ENCODE assay signal across 9 mouse cellular contexts in genomic region chr15:81465016-81465660, GRCm38 (mm10). TPM values are rescaled to one million over a fixed set of nuclear protein-coding genes. Genes with fewer than 3 reads are reported as not detected.
A peak's percentile ranks its signal among the peaks of the same experiment; 100 is the strongest.
DNase-seq lines count a peak whose midpoint lies in the region; ATAC-seq and TF ChIP-seq lines count a peak whose summit lies in the region.
"Had no signal": no experiment of that assay in that cellular context is flagged by ENCODE, and none has a peak within 500 bp of the region (broad histone marks: within the 10 kb centered on the region; RNA-seq: fewer than 3 reads in every experiment).

No protein-coding gene starts in this region.

- peaks cover 3% of the 10 kb centered on the region; the same call in 1 of the 2 replicates for H3K36me3 ChIP-seq in spleen, adult 2 months (ENCODE audit: control insufficient read depth, insufficient read depth, low read length)
- peaks cover 4% of the 10 kb centered on the region; the same call in 1 of the 2 replicates for H3K36me3 ChIP-seq in limb, embryonic 11.5 days (ENCODE audit: control insufficient read depth, insufficient read depth, low read length)
- peaks cover 14% of the 10 kb centered on the region; the same call in 1 of the 2 replicates for H3K36me3 ChIP-seq in stomach, embryonic 14.5 days (ENCODE audit: control insufficient read depth, insufficient read depth, low read length)

- no peak for TF ChIP-seq CTCF in spleen, adult 2 months (IDR thresholded peaks at IDR 0.05; ENCODE audit: extremely low read depth, insufficient read depth, insufficient read length, insufficient replicate concordance)

- no peaks in the 10 kb centered on the region; the same call in 1 of the 2 replicates for H3K9me3 ChIP-seq in limb, embryonic 11.5 days (ENCODE audit: control insufficient read depth, low read length)
- H3K9me3 ChIP-seq in stomach, embryonic 14.5 days (ENCODE audit: control insufficient read depth, low read depth, low read length): peaks cover 7% of the 10 kb centered on the region; the same call in 1 of the 2 replicates

- H3K4me2 ChIP-seq in limb, embryonic 11.5 days (ENCODE audit: low read depth, severe bottlenecking): peak overlapping the region; percentile 56
- peak overlapping the region; percentile 42 for H3K4me2 ChIP-seq in stomach, embryonic 14.5 days (replicated peaks; ENCODE audit: low read depth, low read length)

- WGBS in spleen, adult 2 months: 67% methylated on average over 12 of the region's 12 CpGs
- WGBS in limb, embryonic 11.5 days: 81% methylated on average over 12 of the region's 12 CpGs
- WGBS in stomach, embryonic 14.5 days: 73% methylated on average over 12 of the region's 12 CpGs

- H3K4me1 ChIP-seq in spleen, adult 2 months (ENCODE audit: control insufficient read depth, insufficient read depth, insufficient read length): no peaks in the 10 kb centered on the region; the same call in 1 of the 2 replicates
- H3K4me1 ChIP-seq in limb, embryonic 11.5 days (ENCODE audit: control insufficient read depth, insufficient read depth, low read length): peaks cover 4% of the 10 kb centered on the region; the same call in 1 of the 2 replicates
- 0 out of 2 replicates have a peak, but pooled peaks cover 6% of the 10 kb centered on the region for H3K4me1 ChIP-seq in stomach, embryonic 14.5 days (ENCODE audit: control insufficient read depth, insufficient read depth, low read length)

- no peak for TF ChIP-seq POLR2A in spleen, adult 2 months (IDR thresholded peaks at IDR 0.05; ENCODE audit: low read depth, low read length)

- H3K27ac ChIP-seq in spleen, adult 2 months (ENCODE audit: insufficient read depth, low read length): no peak overlapping the region; the same call in 1 of the 2 replicates
- peak overlapping the region; percentile 57 for H3K27ac ChIP-seq in limb, embryonic 11.5 days (replicated peaks; ENCODE audit: low read depth, low read length)
- H3K27ac ChIP-seq in stomach, embryonic 14.5 days (ENCODE audit: low read length): peak overlapping the region; percentile 73; the same call in 1 of the 2 replicates

- DNase-seq in CD4-positive, CD25-positive, alpha-beta regulatory T cell, adult 2 months (ENCODE audit: low read depth, low spot score): peak; percentile 40
- no peak for DNase-seq in spleen, adult 2 months (ENCODE audit: low read depth in 1 of 2, low spot score in 2 of 2)
- no peak for DNase-seq in spleen, postnatal 4 days (ENCODE audit: low spot score in 2 of 2)
- no peak for DNase-seq in limb, embryonic 11.5 days (ENCODE audit: low spot score)
- no peak for DNase-seq in adrenal gland, postnatal 25 days
- DNase-seq in gastrocnemius, postnatal 36 days: no peak

- no peaks in the 10 kb centered on the region for H3K27me3 ChIP-seq in spleen, adult 2 months (ENCODE audit: control insufficient read depth, insufficient read depth, low read length)
- H3K27me3 ChIP-seq in limb, embryonic 11.5 days (ENCODE audit: control insufficient read depth, insufficient read depth, low read length): no peaks in the 10 kb centered on the region
- H3K27me3 ChIP-seq in stomach, embryonic 14.5 days (ENCODE audit: control insufficient read depth, insufficient read depth, low read length): no peaks in the 10 kb centered on the region

- H3K4me3 ChIP-seq in spleen, adult 2 months (ENCODE audit: extremely low read depth, insufficient read depth, insufficient read length): peak overlapping the region; percentile 85; the same call in 1 of the 2 replicates
- H3K4me3 ChIP-seq in limb, embryonic 11.5 days (ENCODE audit: low read depth, low read length): peak overlapping the region; percentile 61
- peak overlapping the region; percentile 58 for H3K4me3 ChIP-seq in stomach, embryonic 14.5 days (ENCODE audit: low read depth, low read length)

- H3K9ac ChIP-seq in limb, embryonic 11.5 days (ENCODE audit: low read length): peak overlapping the region; percentile 73
- peak overlapping the region; percentile 67; the same call in 1 of the 2 replicates for H3K9ac ChIP-seq in stomach, embryonic 14.5 days (replicated peaks; ENCODE audit: low read depth, low read length)

- intact Hi-C loops in gastrocnemius, postnatal 36 days (cut with DNase I): loop anchor here (2.0 to 5.0 kb wide), 2 partner anchors 120 to 202 kb away; partner anchors contain the start of gene Ep300

- no peak for ATAC-seq in CD4-positive, CD25-positive, alpha-beta regulatory T cell, adult 4 months
- ATAC-seq in limb, embryonic 11.5 days (ENCODE audit: insufficient number of reproducible peaks, low FRiP score, low TSS enrichment, low read depth): no peak
- ATAC-seq in stomach, embryonic 14.5 days (ENCODE audit: insufficient number of reproducible peaks, insufficient read depth, low FRiP score, low read depth): no peak

RNA-seq across cellular contexts. Expression of gene Rbx1, which starts 1.0 kb away (rescaled TPM):
- polyA plus RNA-seq in CD4-positive, CD25-positive, alpha-beta regulatory T cell, adult 4 months (2017; shearing (Covaris generic)): 100 to 1,000 TPM; 269 to 371 TPM
- 32.3 and 32.9 TPM in 2 replicates for polyA plus RNA-seq in spleen, adult 2 months (2012; rRNA removed)
- polyA plus RNA-seq in limb, embryonic 11.5 days (2014; fragmentation: Nextera tagmentation; extraction: Ambion mirVana): 569 and 571 TPM in 2 replicates
- 523 and 527 TPM in 2 replicates for polyA plus RNA-seq in stomach, embryonic 14.5 days (2014; fragmentation: Nextera tagmentation; extraction: Ambion mirVana)
- 107 and 141 TPM in 2 replicates for total RNA-seq in adrenal gland, postnatal 25 days (2021)
- total RNA-seq in gastrocnemius, postnatal 36 days (2021): 10 to 100 TPM; 91.0 to 92.4 TPM

RNA-seq across cellular contexts. Expression of gene Dnajb7, which starts 57.0 kb away (rescaled TPM):
- polyA plus RNA-seq in CD4-positive, CD25-positive, alpha-beta regulatory T cell, adult 4 months (2017; shearing (Covaris generic)): 1 to 10 TPM; 3.2 to 4.3 TPM
- 0.09 TPM in 1 of 2 replicates, not detected in the other for polyA plus RNA-seq in spleen, adult 2 months (2012; rRNA removed)
- polyA plus RNA-seq in limb, embryonic 11.5 days (2014; fragmentation: Nextera tagmentation; extraction: Ambion mirVana): 1.7 and 2.2 TPM in 2 replicates
- polyA plus RNA-seq in stomach, embryonic 14.5 days (2014; fragmentation: Nextera tagmentation; extraction: Ambion mirVana): 1.5 and 2.3 TPM in 2 replicates
- not detected in 2 replicates for total RNA-seq in adrenal gland, postnatal 25 days (2021)
- total RNA-seq in gastrocnemius, postnatal 36 days (2021): not detected
- total RNA-seq: gastrocnemius, postnatal 4 days had no signal
